Mouse (Mus musculus) heart, embryonic 12.5 days (tissue): ENCODE results near the gene Itga2b. TPM values are rescaled to one million over a fixed set of nuclear protein-coding genes. Genes with fewer than 3 reads are reported as not detected.
"Not testable (repeated sequence)": the region's sequence is repeated elsewhere in the genome, so short reads cannot be mapped to it uniquely, and the experiment has no call there.

ENCODE experiments used
- ATAC-seq: fragments of 200-750 bp; cut with Nextera tagmentation; 2 replicates; pipeline ENCODE4 v1.8.0; 2017; ENCODE audit warnings: moderate TSS enrichment, moderate library complexity; ENCODE audit not compliant: insufficient number of reproducible peaks, low FRiP score
- H3K27ac ChIP-seq: fragments of 300-500 bp; sonication (generic); 2 replicates; pipeline ENCODE4 v1.5.1; 2016; ENCODE audit warnings: mild to moderate bottlenecking, moderate library complexity; ENCODE audit not compliant: poor library complexity, severe bottlenecking
- H3K27me3 ChIP-seq: fragments of 300-500 bp; sonication (generic); replicated peaks from 2 replicates; pipeline ENCODE4 v1.6.1; 2016; ENCODE audit warnings: mild to moderate bottlenecking, moderate library complexity
- H3K36me3 ChIP-seq: fragments of 300-500 bp; sonication (generic); 2 replicates; pipeline ENCODE4 v1.6.1; 2016; ENCODE audit warnings: mild to moderate bottlenecking, moderate library complexity
- H3K4me1 ChIP-seq: fragments of 300-500 bp; sonication (generic); replicated peaks from 2 replicates; pipeline ENCODE4 v1.6.1; 2016; ENCODE audit warnings: mild to moderate bottlenecking
- H3K4me2 ChIP-seq: fragments of 300-500 bp; sonication (generic); 2 replicates; pipeline ENCODE4 v1.6.1; 2016; ENCODE audit warnings: mild to moderate bottlenecking, moderate library complexity
- H3K4me3 ChIP-seq: fragments of 300-500 bp; sonication (generic); 2 replicates; pipeline ENCODE4 v1.5.1; 2016; ENCODE audit warnings: mild to moderate bottlenecking
- H3K9ac ChIP-seq: fragments of 300-500 bp; sonication (generic); 2 replicates; pipeline ENCODE4 v1.6.1; 2016; ENCODE audit warnings: mild to moderate bottlenecking, moderate library complexity
- H3K9me3 ChIP-seq: fragments of 300-500 bp; sonication (generic); replicated peaks from 2 replicates; pipeline ENCODE4 v1.6.1; 2016; ENCODE audit warnings: mild to moderate bottlenecking, moderate library complexity
- WGBS: fragments of 180-500 bp; shearing (Covaris S2); methylation state at CpG from one replicate; pipeline ENCODE4 v1.1.7; 2016; 5-methylcytosine and 5-hydroxymethylcytosine counted together
- polyA plus RNA-seq: library from polyadenylated mRNA; unstranded; fragments of >200 nt; fragmentation: Nextera tagmentation; extraction: Ambion mirVana; gene quantifications from 2 replicates; pipeline ENCODE4 v1.2.1, GENCODE M21; 2016

Gene Itga2b
- polyA plus RNA-seq, 1 experiment from 2014 or later, result 16.5 TPM

- ATAC-seq, result no peak
- WGBS, result 70% methylated on average over 8 of the region's 8 CpGs
- no peak overlapping the region for H3K4me3 ChIP-seq
- peaks cover 8% of the 10 kb centered on the region for H3K4me1 ChIP-seq
- no peak overlapping the region for H3K4me2 ChIP-seq
- no peaks in the 10 kb centered on the region for H3K27me3 ChIP-seq
- no peak overlapping the region for H3K9ac ChIP-seq
- no peaks in the 10 kb centered on the region for H3K9me3 ChIP-seq
- H3K27ac ChIP-seq, result no peak overlapping the region
- H3K36me3 ChIP-seq, result no peaks in the 10 kb centered on the region
These were observed 44.2 kb downstream of the Itga2b start for GRCm38 (mm10) chr11:102425555-102426316.

GRCm38 (mm10) chr11:102424666-102425065, 45.3 kb downstream of the Itga2b start:
- Histone ChIP-seq H3K4me2 (no peak overlapping the region), H3K36me3 (no peaks in the 10 kb centered on the region), H3K9me3 (no peaks in the 10 kb centered on the region), H3K9ac (no peak overlapping the region), H3K27me3 (no peaks in the 10 kb centered on the region), H3K4me3 (no peak overlapping the region), H3K27ac (no peak overlapping the region), H3K4me1 (peaks cover 5% of the 10 kb centered on the region)
- no peak for ATAC-seq
- WGBS, result 71% methylated on average over 6 of the region's 6 CpGs

GRCm38 (mm10) chr11:102421559-102421958, 48.4 kb downstream of the Itga2b start:
- H3K27ac ChIP-seq, result no peak overlapping the region
- 68% methylated on average over 8 of the region's 8 CpGs for WGBS

GRCm38 (mm10) chr11:102418887-102419286, 51.0 kb downstream of the Itga2b start:
- Histone ChIP-seq H3K4me3 (no peak overlapping the region), H3K9me3 (no peaks in the 10 kb centered on the region), H3K4me1 (no peaks in the 10 kb centered on the region), H3K27me3 (no peaks in the 10 kb centered on the region), H3K27ac (no peak overlapping the region), H3K9ac (no peak overlapping the region), H3K36me3 (no peaks in the 10 kb centered on the region), H3K4me2 (no peak overlapping the region)
- no peak for ATAC-seq

More at GRCm38 (mm10) chr11:102421559-102421958, 48.4 kb downstream of the Itga2b start:
- Histone ChIP-seq H3K36me3 (no peaks in the 10 kb centered on the region), H3K4me3 (no peak overlapping the region), H3K27me3 (no peaks in the 10 kb centered on the region), H3K9me3 (no peaks in the 10 kb centered on the region), H3K4me2 (no peak overlapping the region), H3K4me1 (no peaks in the 10 kb centered on the region), H3K9ac (no peak overlapping the region)
- no peak for ATAC-seq

GRCm38 (mm10) chr11:102417160-102417559, 52.8 kb downstream of the Itga2b start:
- Histone ChIP-seq H3K4me2 (no peak overlapping the region), H3K4me1 (no peaks in the 10 kb centered on the region), H3K9me3 (no peaks in the 10 kb centered on the region), H3K27me3 (no peaks in the 10 kb centered on the region), H3K4me3 (no peak overlapping the region), H3K27ac (no peak overlapping the region), H3K9ac (no peak overlapping the region), H3K36me3 (no peaks in the 10 kb centered on the region)
- ATAC-seq, result no peak
- WGBS, result 70% methylated on average over 1 of the region's 1 CpGs

GRCm38 (mm10) chr11:102415034-102415802, 54.7 kb downstream of the Itga2b start:
- H3K27me3 ChIP-seq, result no peaks in the 10 kb centered on the region
- H3K4me1 ChIP-seq, result peaks cover 8% of the 10 kb centered on the region; the same call in 1 of the 2 replicates
- H3K36me3 ChIP-seq, result no peaks in the 10 kb centered on the region
- WGBS, result 72% methylated on average over 10 of the region's 10 CpGs
- H3K9ac ChIP-seq, result no peak overlapping the region
- no peak overlapping the region for H3K4me3 ChIP-seq
- H3K27ac ChIP-seq, result no peak overlapping the region
- H3K9me3 ChIP-seq, result no peaks in the 10 kb centered on the region
- no peak for ATAC-seq
- H3K4me2 ChIP-seq, result no peak overlapping the region

GRCm38 (mm10) chr11:102413059-102413458, 56.9 kb downstream of the Itga2b start:
- Histone ChIP-seq H3K4me2 (no peak overlapping the region), H3K4me3 (no peak overlapping the region), H3K27me3 (no peaks in the 10 kb centered on the region), H3K27ac (no peak overlapping the region), H3K9me3 (no peaks in the 10 kb centered on the region), H3K9ac (no peak overlapping the region; the same call in 1 of the 2 replicates), H3K36me3 (no peaks in the 10 kb centered on the region), H3K4me1 (peaks cover 15% of the 10 kb centered on the region)
- ATAC-seq, result no peak
- 71% methylated on average over 8 of the region's 8 CpGs for WGBS

- no peak overlapping the region for H3K4me3 ChIP-seq
- 8% methylated on average over 11 of the region's 11 CpGs for WGBS
- no peak for ATAC-seq
- H3K4me1 ChIP-seq, result peaks cover 15% of the 10 kb centered on the region
- H3K4me2 ChIP-seq, result 0 out of 2 replicates have a peak overlapping the region, but pooled peaks have one; percentile 18
- no peak overlapping the region for H3K9ac ChIP-seq
- no peaks in the 10 kb centered on the region for H3K27me3 ChIP-seq
- H3K36me3 ChIP-seq, result no peaks in the 10 kb centered on the region
- no peak overlapping the region for H3K27ac ChIP-seq
- no peaks in the 10 kb centered on the region for H3K9me3 ChIP-seq
These were observed 58.2 kb downstream of the Itga2b start for GRCm38 (mm10) chr11:102411704-102412103.

GRCm38 (mm10) chr11:102411061-102411460, 58.9 kb downstream of the Itga2b start:
- peaks cover 20% of the 10 kb centered on the region for H3K4me1 ChIP-seq
- H3K27me3 ChIP-seq, result no peaks in the 10 kb centered on the region
- no peak overlapping the region for H3K4me2 ChIP-seq
- H3K36me3 ChIP-seq, result no peaks in the 10 kb centered on the region
- WGBS, result 76% methylated on average over 3 of the region's 3 CpGs
- no peaks in the 10 kb centered on the region for H3K9me3 ChIP-seq
- H3K27ac ChIP-seq, result no peak overlapping the region
- H3K9ac ChIP-seq, result no peak overlapping the region
- no peak overlapping the region for H3K4me3 ChIP-seq
- no peak for ATAC-seq

- H3K4me3 ChIP-seq, H3K9me3 ChIP-seq, H3K9ac ChIP-seq, H3K27me3 ChIP-seq, H3K36me3 ChIP-seq, H3K27ac ChIP-seq, H3K4me2 ChIP-seq, ATAC-seq: not testable (repeated sequence)
- WGBS, result 91% methylated on average over 3 of the region's 3 CpGs
- H3K4me1 ChIP-seq, result peaks cover 28% of the 10 kb centered on the region
These were observed 59.6 kb downstream of the Itga2b start for GRCm38 (mm10) chr11:102410345-102410744.

- Histone ChIP-seq H3K9me3 (no peaks in the 10 kb centered on the region), H3K4me3 (no peak overlapping the region), H3K27me3 (no peaks in the 10 kb centered on the region), H3K4me2 (no peak overlapping the region), H3K27ac (0 out of 2 replicates have a peak overlapping the region, but pooled peaks have one; percentile 98), H3K36me3 (peaks cover 8% of the 10 kb centered on the region), H3K9ac (0 out of 2 replicates have a peak overlapping the region, but pooled peaks have one; percentile 42), H3K4me1 (peaks cover 32% of the 10 kb centered on the region)
- WGBS, result 76% methylated on average over 3 of the region's 3 CpGs
- ATAC-seq, result no peak
These were observed 60.1 kb downstream of the Itga2b start for GRCm38 (mm10) chr11:102409795-102410330.
